Mouse (Mus musculus) A20 (cell line): ENCODE results near the gene Rab37.

Source experiments
- DNase-seq: peaks from one replicate; pipeline ENCODE4 v3.0.0-alpha.2; 2011; ENCODE audit warnings: low read depth, low spot score

The Rab37 gene

DNA sequence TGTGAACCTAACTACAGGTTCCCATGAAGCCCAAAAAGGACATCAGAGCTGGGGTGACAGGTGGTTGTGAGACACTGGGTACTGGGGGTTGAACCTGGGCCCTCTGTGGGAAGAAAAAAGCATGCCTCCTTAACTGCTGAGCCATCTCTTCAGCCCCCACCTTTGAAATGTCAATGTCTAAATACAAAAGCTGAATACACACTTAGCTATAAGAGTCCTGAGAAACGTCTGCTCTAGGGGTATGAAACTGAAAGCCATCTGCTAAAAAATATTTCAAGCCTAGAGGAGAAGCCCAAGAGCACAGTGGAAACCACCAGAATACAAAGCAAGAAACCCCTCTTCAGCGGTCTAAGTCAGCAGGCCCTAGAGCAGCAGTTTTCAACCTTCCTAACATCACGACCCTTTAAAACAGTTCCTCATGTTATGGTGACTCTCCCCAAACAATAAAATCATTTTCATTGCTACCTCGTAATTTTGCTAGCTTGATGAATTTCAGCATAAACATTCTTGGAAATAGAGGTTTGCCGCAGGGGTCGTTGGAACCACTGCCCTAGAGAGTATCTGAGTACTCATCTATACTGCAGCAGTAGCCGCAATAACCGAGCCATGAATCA, 40.6 kb downstream of the Rab37 start:
- DNase-seq, result peak; percentile 65

DNA sequence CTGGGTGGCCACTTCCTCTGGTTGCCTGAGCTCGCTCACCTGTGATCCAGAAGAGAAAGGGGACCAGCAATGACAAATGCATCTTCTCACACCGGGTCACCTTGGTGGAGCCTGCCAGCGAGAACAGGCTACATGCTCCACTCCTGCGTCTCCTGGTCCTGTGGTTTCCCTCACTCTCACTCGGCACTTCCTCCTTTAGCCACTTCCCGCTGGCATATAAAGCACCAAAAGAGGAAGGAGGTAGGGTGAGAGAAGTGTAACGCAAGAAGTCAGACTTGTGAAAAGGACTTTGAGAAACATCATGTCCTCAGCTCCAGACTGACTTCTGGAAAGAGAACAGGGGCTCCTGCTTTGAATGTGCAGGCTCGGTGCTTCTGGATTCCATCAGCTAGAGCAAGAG, 42.6 kb downstream of the Rab37 start, which contains the start of gene Cd300lf:
Cd300lf (minus strand) TSS at position 193 of the 400 bp plus-strand sequence.
- DNase-seq, result peak; percentile 78

DNA sequence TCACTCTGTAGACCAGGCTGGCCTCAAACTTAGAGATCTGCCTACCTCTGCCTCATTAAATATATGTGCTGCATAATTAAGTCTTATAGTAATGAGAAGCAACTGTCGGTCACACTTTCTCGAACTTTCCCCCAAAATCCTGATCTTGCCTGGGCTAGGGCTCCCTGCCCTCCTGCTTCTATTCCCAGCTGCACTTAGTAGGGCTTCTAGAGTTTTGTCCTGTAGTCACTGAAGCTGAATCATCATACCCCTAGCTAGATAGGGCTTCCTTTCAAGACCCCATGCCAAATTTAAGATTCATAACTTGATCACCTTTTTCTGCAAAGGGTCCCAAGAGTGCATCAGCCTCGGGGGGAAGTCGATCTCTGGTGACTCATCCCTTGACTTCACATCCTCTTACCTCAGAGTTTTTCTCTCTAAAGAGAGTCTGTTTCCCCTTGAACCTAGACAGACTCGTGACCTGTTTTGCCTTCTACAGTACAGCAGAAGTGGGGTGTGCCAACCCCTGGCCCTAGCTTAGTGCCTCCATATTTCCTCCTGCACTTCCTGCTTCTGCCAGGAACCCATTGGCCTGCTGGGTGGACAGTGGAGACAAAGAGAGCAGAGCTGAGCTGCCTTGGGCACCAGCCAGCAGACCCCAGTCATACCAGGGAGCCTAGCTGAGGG, 47.5 kb downstream of the Rab37 start:
- DNase-seq, result peak; percentile 61

DNA sequence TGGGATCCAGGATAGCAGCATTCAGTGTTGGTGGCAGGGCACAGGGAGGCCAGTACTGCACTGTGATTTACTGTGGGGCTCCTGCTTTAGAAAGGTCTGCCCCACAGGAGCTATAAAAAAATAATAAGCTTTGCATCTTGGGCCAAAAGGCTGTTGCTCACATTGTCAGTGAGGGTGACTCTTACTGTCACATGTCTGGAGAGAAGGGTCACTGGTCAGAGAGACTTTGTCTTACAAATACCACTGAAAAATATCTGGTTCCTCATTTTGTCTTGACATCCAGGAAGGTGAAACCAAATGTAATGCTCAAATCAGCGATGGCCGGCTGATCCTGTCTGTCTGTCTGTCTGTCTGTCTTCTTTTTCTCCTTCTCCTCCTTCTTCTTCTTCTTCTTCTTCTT, 50.7 kb downstream of the Rab37 start:
- DNase-seq, result peak; percentile 66

DNA sequence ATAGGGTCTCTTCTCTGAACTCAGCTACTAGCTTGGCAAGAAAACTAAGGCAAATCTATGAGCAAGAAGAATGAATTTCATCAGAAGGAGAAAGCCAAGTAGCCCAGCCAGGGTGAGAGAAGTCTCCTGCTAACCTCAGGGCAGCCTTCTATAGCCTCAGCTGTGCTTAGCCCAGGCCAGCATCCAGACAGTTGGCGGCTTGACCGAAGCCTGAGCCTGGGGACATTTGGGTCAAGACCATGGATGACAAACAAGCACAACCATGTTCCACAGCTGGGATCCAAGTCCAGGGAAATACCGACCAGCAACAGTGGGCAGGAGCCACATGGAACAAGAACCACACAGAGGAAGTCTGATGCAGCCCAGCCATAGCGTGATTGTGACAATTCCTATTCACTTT, 56.6 kb downstream of the Rab37 start:
- no peak for DNase-seq

DNA sequence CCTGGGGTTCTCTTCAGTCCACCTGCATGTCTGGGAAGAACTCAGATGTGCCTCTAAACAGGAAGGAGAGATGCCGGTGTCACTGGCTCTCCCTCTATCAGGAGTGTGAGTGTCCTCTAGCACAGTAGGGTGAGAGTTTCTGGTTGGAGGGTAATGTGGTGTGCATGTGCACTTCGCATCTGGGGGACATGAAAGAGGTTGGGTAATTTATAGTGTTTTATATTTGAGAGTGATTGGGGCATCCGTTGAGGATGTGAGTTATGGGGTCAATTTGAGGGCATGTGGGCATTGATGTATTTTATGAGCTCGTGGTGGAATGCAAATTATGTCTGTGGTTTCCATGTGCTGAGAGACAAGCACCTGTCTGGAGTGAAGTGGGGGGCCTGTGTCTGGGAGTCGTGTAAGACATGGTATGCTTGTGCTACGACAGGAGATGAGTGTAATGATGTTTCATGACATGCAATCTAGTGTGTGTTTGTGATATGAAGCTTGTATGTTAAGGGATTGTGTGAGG, 59.6 kb downstream of the Rab37 start:
- DNase-seq, result peak; percentile 85

DNA sequence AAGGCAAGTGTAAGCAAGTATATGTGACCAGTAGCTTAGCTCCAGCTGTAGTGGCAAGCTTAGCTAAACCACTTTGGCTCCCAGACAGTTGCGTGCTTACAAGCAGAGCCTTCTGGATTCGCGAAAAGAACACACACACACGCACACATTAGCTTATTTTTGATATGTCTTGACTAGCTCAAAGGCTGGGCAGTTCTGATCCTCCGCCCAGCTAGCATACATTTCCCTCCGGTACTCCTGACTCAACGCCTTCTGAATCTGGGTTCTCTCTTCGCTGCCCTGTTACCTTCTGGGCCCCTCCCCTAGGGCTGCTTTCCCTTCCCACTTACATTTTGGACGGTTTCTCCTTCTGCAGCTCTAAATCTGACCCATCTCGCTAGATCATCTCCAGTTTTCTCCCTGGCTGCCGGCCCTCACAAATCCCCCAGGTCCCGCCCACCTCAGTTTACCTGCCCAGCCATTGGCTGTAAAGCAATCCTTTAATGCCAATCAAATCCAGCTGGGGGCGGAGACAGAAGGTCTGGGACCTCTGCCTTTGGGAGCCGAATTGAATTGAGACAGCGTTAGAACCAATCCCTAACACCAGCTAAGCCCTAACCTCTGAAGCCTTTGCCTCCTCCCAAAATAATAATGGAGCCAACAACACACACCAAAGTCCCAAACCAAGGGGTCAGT, 60.7 kb downstream of the Rab37 start:
- DNase-seq, result peak; percentile 60

DNA sequence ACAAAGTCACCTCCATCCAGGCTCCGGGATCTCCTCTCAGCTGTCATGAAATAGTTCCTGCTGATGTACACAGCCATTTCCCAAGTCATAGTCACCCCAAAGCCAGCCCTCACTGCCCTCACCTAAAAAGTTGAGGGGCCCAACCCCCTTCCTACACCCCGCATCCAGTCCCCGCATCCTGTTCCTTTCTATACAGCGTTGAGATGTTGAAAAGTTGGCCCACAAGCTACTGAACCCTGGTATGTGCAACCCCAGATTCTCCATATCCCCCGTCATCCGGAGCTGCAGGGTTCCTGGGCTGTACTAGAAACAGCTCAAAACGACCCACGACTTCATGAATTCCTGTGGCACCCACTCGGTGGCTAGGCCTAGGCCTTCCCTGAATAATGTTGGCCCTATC, 61.9 kb downstream of the Rab37 start:
- no peak for DNase-seq

DNA sequence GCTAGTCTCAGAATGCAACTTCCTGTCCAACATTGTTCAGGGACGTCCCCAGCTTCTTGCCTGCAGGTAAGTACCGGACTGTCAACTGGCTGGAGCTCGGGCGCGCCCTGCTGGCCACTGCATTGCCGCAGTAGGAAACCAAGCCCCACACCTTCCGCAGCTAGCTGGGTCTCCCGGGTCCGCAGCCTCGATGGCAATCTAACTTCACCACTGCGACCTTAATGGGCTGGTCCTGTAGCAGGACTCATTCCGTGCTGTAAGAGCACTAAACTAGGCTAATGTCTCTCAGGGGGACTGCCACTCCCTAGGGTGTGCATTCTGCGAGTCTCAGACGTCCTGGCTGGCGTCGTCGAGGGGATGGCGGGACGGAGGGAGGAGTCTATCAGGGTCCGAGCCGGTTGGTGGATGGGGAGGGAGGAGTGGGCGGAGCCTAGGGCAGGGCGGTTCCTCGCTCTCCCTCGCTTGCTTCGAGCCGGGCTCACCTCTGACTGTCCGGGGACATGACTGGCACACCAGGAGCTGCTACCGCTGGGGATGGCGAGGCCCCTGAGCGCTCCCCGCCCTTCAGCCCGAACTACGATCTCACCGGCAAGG, 62.6 kb downstream of the Rab37 start:
- peak; percentile 95 for DNase-seq

DNA sequence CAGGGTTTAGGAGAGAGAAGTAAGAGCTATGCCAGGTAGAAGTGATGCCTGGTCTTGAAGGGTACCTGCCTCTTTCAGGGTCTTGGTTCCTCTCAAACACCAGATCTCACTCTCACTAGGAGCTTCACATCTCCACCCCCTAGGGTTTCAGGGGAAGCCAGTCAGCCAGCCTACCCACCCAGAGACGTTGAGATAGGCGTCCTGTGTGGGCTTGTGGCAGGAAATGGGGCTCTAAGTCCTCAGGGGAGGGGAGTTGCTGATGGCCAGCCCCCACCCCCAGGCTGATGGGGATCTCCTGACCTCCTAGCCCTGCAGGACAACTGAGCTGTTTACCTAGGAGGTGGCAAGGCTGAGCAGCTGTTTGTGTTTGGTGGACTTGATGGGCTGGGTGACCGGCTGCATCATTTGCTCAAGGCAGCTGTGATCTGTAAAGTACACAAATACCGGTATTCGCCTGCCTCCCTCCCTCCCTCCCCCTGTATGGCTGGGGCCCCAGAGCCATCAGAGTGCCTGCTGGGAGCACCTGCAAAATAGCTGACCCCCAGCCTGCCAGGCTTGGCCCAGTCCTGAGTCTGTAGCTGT, 63.9 kb downstream of the Rab37 start:
- DNase-seq, result peak; percentile 52

DNA sequence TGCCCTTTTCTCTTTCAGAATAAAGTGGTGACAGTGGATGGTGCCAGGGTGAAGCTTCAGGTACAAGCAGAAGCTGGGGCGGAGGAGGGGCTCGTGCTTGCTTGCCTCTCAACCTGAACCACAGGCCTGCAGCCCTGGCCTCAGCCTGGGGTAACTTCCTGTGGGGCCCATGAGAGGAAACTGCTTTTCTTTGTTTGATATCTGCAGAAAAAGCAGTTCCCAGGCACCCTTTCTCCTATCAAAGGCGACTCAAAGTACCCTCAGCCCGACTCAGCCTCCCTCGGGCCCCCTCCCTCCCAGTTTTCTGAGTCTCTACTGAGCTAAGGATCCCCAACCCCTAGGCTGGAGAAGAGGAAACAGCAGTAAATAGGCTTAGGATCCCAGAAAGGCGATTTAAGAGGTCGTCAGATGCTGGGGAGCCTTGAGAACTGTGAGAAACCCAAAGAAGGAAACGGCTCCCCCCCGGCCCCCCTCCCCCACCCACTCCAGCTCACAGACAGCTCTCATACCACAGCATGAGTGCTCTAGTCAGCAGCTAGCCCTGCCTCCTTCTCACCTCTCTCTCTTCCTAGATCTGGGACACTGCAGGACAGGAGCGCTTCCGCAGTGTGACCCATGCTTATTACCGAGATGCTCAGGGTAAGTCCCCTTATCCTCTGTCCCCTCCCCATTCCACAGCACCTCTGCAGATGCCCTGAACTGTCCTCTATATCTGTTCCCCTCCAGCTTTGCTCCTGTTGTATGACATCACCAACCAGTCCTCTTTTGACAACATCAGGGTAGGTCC, 66.9 kb downstream of the Rab37 start:
- peak; percentile 71 for DNase-seq

DNA sequence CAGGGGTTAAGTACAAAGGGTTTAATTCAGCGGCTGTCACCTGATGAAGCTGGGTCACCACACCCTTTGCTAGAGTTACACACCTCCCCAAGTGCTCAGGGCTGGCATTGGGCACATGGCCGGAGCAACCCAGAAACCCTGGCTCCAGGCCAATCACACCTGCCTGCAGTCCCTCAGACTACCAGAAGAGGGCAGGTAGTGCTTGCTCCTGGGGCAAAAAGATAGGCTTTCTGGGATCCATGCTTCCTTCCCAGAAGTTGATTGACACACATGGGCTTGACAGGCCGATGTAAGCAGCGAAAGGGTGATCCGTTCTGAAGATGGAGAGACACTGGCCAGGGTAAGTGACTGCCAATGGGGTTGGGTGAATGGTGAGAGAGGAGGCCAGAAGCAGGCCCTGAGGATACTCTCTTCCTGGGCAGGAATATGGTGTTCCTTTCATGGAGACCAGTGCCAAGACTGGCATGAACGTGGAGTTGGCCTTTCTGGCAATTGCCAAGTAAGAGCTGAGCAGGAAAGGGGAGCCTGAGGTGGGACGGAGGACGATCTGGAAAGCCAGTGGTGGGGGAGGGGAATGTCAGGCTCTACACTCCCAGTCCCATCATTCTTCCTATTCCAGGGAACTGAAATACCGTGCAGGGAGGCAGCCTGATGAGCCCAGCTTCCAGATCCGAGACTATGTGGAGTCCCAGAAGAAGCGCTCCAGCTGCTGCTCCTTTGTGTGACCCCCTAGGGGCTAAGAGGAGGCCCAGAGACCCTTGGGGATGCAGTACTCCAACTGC, 69.0 kb downstream of the Rab37 start:
- peak; percentile 63 for DNase-seq

DNA sequence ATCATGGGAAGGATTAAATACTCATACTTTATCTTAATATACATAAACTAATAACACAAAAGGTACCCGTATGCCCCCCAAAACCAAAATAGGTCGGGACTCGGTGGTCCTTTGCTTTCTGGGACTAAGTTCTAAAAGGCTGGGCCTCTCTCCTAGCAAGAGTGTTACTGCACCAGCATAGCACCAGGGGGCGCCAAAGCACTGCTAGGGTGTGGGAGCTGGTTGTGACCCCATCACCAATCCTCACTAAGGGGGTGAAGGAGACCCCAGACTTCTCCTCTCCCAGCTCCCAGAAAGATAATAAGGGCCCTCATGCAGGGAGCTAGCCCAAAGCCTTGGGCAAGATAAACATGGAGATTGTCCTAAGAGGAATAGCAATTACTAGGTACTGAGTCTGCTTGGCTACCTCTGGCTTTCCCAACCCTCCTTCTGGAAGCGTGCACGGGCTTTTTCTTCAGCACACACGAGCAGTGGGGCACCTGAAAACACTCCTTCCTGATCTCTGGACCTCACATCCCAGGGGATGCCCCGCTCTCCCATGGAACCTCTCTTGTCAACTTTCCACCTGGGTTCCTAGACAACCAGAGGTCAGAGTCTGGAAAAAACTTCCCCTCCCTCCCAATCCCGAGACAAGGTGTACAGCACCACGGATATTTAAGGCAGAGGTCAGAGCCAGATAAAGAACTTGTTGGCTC, 69.8 kb downstream of the Rab37 start:
- peak; percentile 79 for DNase-seq

DNA sequence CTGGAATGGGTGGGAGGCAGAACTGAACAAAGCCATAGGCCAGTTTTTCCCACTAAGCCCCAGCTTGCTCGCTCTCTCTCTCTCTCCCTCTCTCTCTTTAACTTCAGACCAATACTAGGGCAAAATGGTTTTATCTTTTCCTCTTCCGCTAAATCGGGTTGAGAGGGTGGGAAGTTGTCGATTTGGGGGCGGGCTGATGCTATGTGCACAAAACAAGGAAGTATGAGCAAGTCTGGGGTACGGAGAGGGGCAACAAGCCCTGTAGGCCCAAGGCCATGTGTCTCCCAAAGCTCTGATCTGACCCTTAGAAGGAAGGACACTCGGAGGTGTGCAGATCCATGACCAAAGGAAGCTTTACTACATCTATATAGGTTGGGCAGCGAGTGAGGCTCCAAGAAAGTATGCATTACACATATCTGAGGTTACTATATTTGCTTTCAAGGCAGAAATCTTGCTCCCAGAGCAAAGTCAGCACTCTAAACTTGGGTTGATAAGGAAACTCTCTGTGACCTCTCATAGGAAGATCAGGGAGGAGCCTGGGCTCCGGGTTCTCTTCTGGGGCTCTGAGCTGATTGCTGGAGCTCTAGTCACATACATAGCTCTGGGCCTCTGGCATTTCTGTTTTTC, 70.5 kb downstream of the Rab37 start:
- DNase-seq, result peak; percentile 19

DNA sequence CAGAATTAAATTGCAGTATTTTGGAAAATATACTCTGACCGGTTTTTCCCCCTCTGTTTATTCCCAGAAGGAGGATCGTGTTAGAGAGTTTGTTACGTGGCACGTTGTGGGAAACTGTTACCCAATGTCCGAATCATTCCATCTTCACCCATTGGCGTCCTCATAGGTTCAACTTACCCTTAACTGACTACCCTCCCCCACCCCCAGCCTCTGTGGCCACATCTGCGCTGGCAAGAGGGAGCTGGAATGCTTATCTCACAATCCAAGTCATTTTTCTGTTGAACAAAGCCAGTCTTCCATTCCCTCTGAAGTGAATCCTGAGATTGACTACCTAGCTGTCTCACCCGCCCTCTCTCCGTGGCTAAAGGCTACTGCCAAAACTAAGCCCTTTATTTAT, 71.0 kb downstream of the Rab37 start:
- no peak for DNase-seq

DNA sequence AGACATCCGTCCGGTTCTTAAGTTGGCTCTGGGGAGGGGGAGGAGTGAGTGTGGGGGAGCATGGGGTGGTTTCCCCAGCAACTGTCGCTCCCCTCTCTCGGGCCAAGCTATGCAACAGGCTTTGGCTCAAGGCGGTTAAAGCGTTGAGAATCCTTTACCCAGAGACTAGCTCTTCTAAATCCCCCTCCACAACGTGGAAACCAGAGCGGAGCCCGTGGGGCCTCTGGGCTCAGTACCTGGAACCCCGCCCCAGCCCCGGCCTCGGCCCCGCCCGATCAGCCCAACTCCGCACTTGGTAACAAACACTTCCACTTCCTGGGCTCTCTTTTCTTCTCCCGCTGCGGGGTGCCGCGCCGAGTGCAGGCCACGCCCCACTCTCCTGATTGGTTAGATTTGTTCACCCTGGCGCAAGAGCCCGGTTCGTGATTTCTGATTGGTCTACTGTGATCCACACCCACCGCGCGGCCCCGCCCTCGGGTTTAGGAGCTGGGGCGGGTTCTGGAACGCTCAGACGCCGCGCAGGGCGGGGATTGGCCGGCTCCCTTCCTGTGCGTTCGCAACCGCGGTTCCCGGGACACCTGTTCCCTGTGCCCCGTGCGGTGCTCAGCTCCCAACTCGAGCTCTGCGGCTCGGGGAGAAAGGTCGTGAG, 71.7 kb downstream of the Rab37 start, which contains the start of gene Slc9a3r1:
Slc9a3r1 (plus strand) TSS at position 510 of the 649 bp plus-strand sequence.
- DNase-seq, result peak; percentile 99

DNA sequence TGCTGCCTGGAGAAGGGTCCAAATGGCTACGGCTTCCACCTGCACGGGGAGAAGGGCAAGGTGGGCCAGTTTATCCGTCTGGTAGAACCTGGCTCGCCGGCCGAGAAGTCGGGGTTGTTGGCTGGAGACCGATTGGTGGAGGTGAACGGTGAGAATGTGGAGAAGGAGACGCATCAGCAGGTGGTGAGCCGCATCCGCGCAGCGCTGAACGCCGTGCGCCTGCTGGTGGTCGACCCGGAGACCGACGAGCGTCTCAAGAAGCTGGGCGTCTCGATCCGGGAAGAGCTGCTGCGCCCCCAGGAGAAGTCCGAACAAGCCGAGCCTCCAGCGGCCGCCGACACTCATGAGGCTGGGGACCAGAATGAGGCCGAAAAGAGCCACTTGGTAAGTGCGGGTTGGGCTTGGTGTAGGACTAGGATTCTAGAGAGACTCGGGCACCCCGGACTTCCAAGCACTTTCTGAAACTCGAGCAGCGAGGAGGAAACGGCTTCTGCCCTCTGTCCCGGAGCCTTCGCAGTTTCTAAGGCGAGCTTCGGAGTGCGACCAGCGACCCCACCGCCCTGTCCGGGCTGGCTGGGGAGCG, 72.4 kb downstream of the Rab37 start:
- DNase-seq, result peak; percentile 88

DNA sequence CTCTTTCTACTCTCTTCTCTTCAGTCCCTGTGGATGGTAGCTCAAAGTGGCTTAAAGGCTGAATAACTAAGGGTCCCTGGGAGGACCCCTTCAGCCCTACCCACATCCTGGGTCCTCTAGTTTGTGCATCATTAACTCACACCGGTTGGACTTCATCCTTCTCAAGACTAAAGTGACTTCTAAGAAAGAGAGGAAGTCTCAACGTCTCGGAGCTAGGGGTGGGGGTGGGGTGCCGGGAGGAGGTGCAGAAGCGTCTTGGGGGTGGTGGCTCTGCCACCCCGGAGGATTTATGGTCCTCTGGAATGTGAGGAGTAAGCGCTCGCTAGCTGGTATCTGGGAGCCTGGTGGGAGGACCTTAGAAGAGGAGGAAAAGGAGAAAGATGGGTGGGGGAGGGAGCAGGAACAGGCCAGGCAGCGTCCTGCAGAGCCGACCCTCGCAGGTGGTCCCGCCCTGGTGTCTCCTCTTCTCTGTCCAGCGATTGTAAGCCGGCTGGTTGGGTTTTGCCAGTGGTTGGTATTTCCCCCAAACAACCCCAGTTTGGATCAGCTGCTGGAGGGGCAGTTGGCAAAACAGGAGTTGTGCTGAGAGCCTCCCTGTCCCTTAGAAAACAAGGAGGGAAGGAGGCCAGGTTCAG, 73.2 kb downstream of the Rab37 start:
- peak; percentile 58 for DNase-seq
